Mouse (Mus musculus): ENCODE data around the gene Hnrnpf.

GRCm38 (mm10) chr6:117897800-117898199 lies 2.3 kb upstream of the Hnrnpf start:
- TF ChIP-seq CTCF (IDR thresholded peaks at IDR 0.05; ENCODE audit: control insufficient read depth, insufficient read depth, insufficient read length) (no peak), USF1 (IDR thresholded peaks at IDR 0.05; ENCODE audit: low read depth) (no peak), MYOG (IDR thresholded peaks at IDR 0.05; ENCODE audit: control insufficient read depth, extremely low read depth, insufficient read length) (no peak), MYOD1 (IDR thresholded peaks at IDR 0.05; ENCODE audit: control insufficient read depth, insufficient read length, low read depth) (no peak), FOSL1 (IDR thresholded peaks at IDR 0.05; ENCODE audit: insufficient read depth, low read length, poor library complexity, severe bottlenecking) (no peak), MAX (IDR thresholded peaks at IDR 0.05) (no peak)

All from C2C12 (cell line).